In the genomic region with DNA sequence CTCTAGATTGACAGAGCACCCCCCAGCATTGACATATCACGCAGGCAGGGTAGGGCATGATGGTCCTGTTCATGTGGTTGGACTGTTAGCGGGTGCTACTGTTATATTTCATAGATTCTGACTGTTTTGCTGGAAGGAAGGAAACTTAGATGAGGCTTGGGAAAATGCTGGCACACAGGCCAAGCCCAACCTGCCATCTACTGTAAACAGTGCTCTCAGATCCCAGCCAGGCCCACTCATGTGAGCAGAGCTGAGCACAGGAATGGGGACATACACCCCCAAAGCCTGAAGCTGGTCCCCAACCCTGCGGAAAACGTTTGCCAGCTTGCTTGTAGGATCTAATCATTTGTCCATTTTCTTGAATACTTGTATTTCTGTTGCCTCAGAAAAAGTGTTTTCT, we compare ENCODE assay signal across 20 mouse cellular contexts. TPM values are rescaled to one million over a fixed set of nuclear protein-coding genes. Genes with fewer than 3 reads are reported as not detected.
DNase-seq lines count a peak whose midpoint lies in the region; ATAC-seq and TF ChIP-seq lines count a peak whose summit lies in the region.
"Had no signal": no experiment of that assay in that cellular context is flagged by ENCODE, and none has a peak within 500 bp of the region (broad histone marks: within the 10 kb centered on the region; RNA-seq: fewer than 3 reads in every experiment).

No protein-coding gene starts in this region.

- ATAC-seq in lung, embryonic 14.5 days (ENCODE audit: insufficient read depth) = peak; percentile 63; the same call in 1 of the 2 replicates
- ATAC-seq: CD4-positive, CD25-positive, alpha-beta regulatory T cell, adult 4 months; intestine, postnatal 0 days; liver, embryonic 12.5 days had no signal

- 63% methylated on average over 4 of the region's 4 CpGs for WGBS in lung, embryonic 14.5 days

- no peak overlapping the region for H3K4me2 ChIP-seq in lung, embryonic 14.5 days
- H3K4me2 ChIP-seq: heart, embryonic 13.5 days; hindbrain, embryonic 12.5 days; kidney, embryonic 15.5 days; limb, embryonic 13.5 days; liver, embryonic 12.5 days; neural tube, embryonic 15.5 days had no signal

- H3K27me3 ChIP-seq in lung, embryonic 14.5 days (ENCODE audit: insufficient read depth, low read length) = 0 out of 2 replicates have a peak, but pooled peaks cover 2% of the 10 kb centered on the region
- H3K27me3 ChIP-seq: heart, embryonic 13.5 days; hindbrain, embryonic 12.5 days; kidney, embryonic 15.5 days; limb, embryonic 13.5 days; liver, embryonic 12.5 days; neural tube, embryonic 15.5 days had no signal

- no peaks in the 10 kb centered on the region for H3K36me3 ChIP-seq in lung, embryonic 14.5 days (ENCODE audit: insufficient read depth)
- H3K36me3 ChIP-seq: forebrain, embryonic 10.5 days; heart, embryonic 13.5 days; hindbrain, embryonic 12.5 days; kidney, embryonic 15.5 days; limb, embryonic 13.5 days; liver, embryonic 12.5 days; midbrain, embryonic 10.5 days; neural tube, embryonic 15.5 days had no signal

- no peak for TF ChIP-seq CTCF in lung, embryonic 14.5 days (IDR thresholded peaks at IDR 0.05; ENCODE audit: low read depth)

- no peak overlapping the region for H3K4me3 ChIP-seq in lung, embryonic 14.5 days (ENCODE audit: low read depth, low read length)
- H3K4me3 ChIP-seq: forebrain, embryonic 10.5 days; heart, adult 2 months; heart, embryonic 13.5 days; hindbrain, embryonic 12.5 days; kidney, embryonic 15.5 days; limb, embryonic 13.5 days; liver, embryonic 12.5 days; midbrain, embryonic 10.5 days; neural tube, embryonic 15.5 days had no signal

- peak; percentile 53 to 54 for DNase-seq in cerebellum, adult 18-20 months
- DNase-seq in cerebellum, postnatal 4 days (ENCODE audit: low spot score in 2 of 2) = no peak
- peak; percentile 47 for DNase-seq in lung, embryonic 14.5 days
- DNase-seq in lung, postnatal 14 days = no peak
- peak; percentile 78 for DNase-seq in brain, adult 2 months (ENCODE audit: low read depth, low spot score)
- peak; percentile 64 to 65 for DNase-seq in cerebellum, postnatal 25 days
- no peak for DNase-seq in c-Kit-positive CD71-positive TER-119-positive erythroid progenitor cells, embryonic 14.5 days (ENCODE audit: low spot score)
- DNase-seq: gastrocnemius, postnatal 25 days; lung, adult 2 months had no signal

- no peak overlapping the region for H3K9ac ChIP-seq in lung, embryonic 14.5 days
- H3K9ac ChIP-seq: heart, embryonic 13.5 days; hindbrain, embryonic 12.5 days; kidney, embryonic 15.5 days; limb, embryonic 13.5 days; liver, embryonic 12.5 days; neural tube, embryonic 15.5 days had no signal

- no peak overlapping the region for H3K27ac ChIP-seq in lung, embryonic 14.5 days (ENCODE audit: low read depth)
- H3K27ac ChIP-seq: forebrain, embryonic 10.5 days; heart, adult 2 months; heart, embryonic 13.5 days; hindbrain, embryonic 12.5 days; kidney, embryonic 15.5 days; limb, embryonic 13.5 days; liver, embryonic 12.5 days; midbrain, embryonic 10.5 days; neural tube, embryonic 15.5 days had no signal

- H3K4me1 ChIP-seq in lung, embryonic 14.5 days (ENCODE audit: insufficient read depth) = peaks cover 10% of the 10 kb centered on the region

- no peaks in the 10 kb centered on the region for H3K9me3 ChIP-seq in lung, embryonic 14.5 days (ENCODE audit: low read depth, low read length)
- H3K9me3 ChIP-seq: forebrain, embryonic 10.5 days; heart, embryonic 13.5 days; hindbrain, embryonic 12.5 days; kidney, embryonic 15.5 days; limb, embryonic 13.5 days; liver, embryonic 12.5 days; midbrain, embryonic 10.5 days; neural tube, embryonic 15.5 days had no signal

RNA-seq across cellular contexts. Expression of gene Chn2, which starts 32.1 kb away (rescaled TPM):
- polyA plus RNA-seq in lung, embryonic 14.5 days (2014; fragmentation: Nextera tagmentation; extraction: Ambion mirVana) = 16.4 and 18.1 TPM in 2 replicates

Comparison
In these comparisons a context has a peak if more than half of its experiments do, and no peak if none do; other contexts are left out.
1. DNase-seq: peak in cerebellum, adult 18-20 months (2 of 2), lung, embryonic 14.5 days (single experiment), brain, adult 2 months (single experiment) and cerebellum, postnatal 25 days (2 of 2); none in cerebellum, postnatal 4 days (0 of 2), lung, postnatal 14 days (single experiment) and c-Kit-positive CD71-positive TER-119-positive erythroid progenitor cells, embryonic 14.5 days (single experiment).